Mouse (Mus musculus) macrophage (primary cell): ENCODE data around the gene Zfp64. TPM values are rescaled to one million over a fixed set of nuclear protein-coding genes. Genes with fewer than 3 reads are reported as not detected.

Experiments used
- H3K27ac ChIP-seq: fragments of 350-480 bp; formaldehyde crosslinking; 2 replicates; pipeline ENCODE4 v1.9.0; 2021
- H3K36me3 ChIP-seq: fragments of 350-480 bp; formaldehyde crosslinking; 2 replicates; pipeline ENCODE4 v1.9.0; 2021; ENCODE audit errors: inconsistent target
- H3K4me3 ChIP-seq: fragments of 350-480 bp; formaldehyde crosslinking; 2 replicates; pipeline ENCODE4 v1.9.0; 2021; ENCODE audit errors: inconsistent target
- H3K79me2 ChIP-seq: fragments of 350-480 bp; formaldehyde crosslinking; 2 replicates; pipeline ENCODE4 v1.9.0; 2021; ENCODE audit errors: inconsistent target
- WGBS: methylation state at CpG from one replicate; pipeline ENCODE4 v1.1.7; 2026; ENCODE audit warnings: inconsistent platforms; ENCODE audit not compliant: missing documents; 5-methylcytosine and 5-hydroxymethylcytosine counted together
- polyA plus RNA-seq: library from polyadenylated mRNA; stranded (reverse); fragments of 250-400 nt; gene quantifications from 3 replicates; pipeline ENCODE4 v1.2.4, GENCODE M21; 2018; ENCODE audit warnings: inconsistent platforms

Gene Zfp64
- polyA plus RNA-seq, 1 experiment from 2014 or later: 10.5 TPM

GRCm38 (mm10) chr2:168931686-168932085, 23.7 kb downstream of the Zfp64 start:
- Histone ChIP-seq H3K36me3 (peaks cover 48% of the 10 kb centered on the region; the same call in 1 of the 2 replicates), H3K27ac (no peak overlapping the region), H3K4me3 (no peak overlapping the region), H3K79me2 (no peaks in the 10 kb centered on the region)
- WGBS: 98% methylated on average over 14 of the region's 14 CpGs

- WGBS: 28% methylated on average over 10 of the region's 10 CpGs
- Histone ChIP-seq H3K4me3 (no peak overlapping the region), H3K79me2 (no peaks in the 10 kb centered on the region), H3K27ac (no peak overlapping the region), H3K36me3 (peaks cover 50% of the 10 kb centered on the region)
Observed at GRCm38 (mm10) chr2:168929691-168930090, 25.7 kb downstream of the Zfp64 start.

GRCm38 (mm10) chr2:168927401-168927800, 28.0 kb downstream of the Zfp64 start:
- WGBS: 91% methylated on average over 7 of the region's 7 CpGs
- Histone ChIP-seq H3K79me2 (no peaks in the 10 kb centered on the region), H3K4me3 (no peak overlapping the region), H3K27ac (no peak overlapping the region), H3K36me3 (peaks cover 36% of the 10 kb centered on the region)

- WGBS: 94% methylated on average over 32 of the region's 37 CpGs
- no peak overlapping the region for H3K4me3 ChIP-seq
- no peaks in the 10 kb centered on the region for H3K79me2 ChIP-seq
- H3K36me3 ChIP-seq: peaks cover 26% of the 10 kb centered on the region
- no peak overlapping the region for H3K27ac ChIP-seq
Observed at GRCm38 (mm10) chr2:168926257-168926810, 29.1 kb downstream of the Zfp64 start.

GRCm38 (mm10) chr2:168923706-168924105, 31.7 kb downstream of the Zfp64 start:
- Histone ChIP-seq H3K79me2 (no peaks in the 10 kb centered on the region), H3K27ac (no peak overlapping the region), H3K36me3 (peaks cover 26% of the 10 kb centered on the region), H3K4me3 (no peak overlapping the region)
- 31% methylated on average over 9 of the region's 9 CpGs for WGBS

GRCm38 (mm10) chr2:168922466-168922865, 32.9 kb downstream of the Zfp64 start:
- 91% methylated on average over 5 of the region's 5 CpGs for WGBS
- no peaks in the 10 kb centered on the region for H3K79me2 ChIP-seq
- H3K27ac ChIP-seq: no peak overlapping the region
- H3K36me3 ChIP-seq: peaks cover 18% of the 10 kb centered on the region
- no peak overlapping the region for H3K4me3 ChIP-seq

- 94% methylated on average over 15 of the region's 15 CpGs for WGBS
- no peak overlapping the region for H3K4me3 ChIP-seq
Observed at GRCm38 (mm10) chr2:168920007-168920406, 35.4 kb downstream of the Zfp64 start.

GRCm38 (mm10) chr2:168912901-168913721, 42.3 kb downstream of the Zfp64 start:
- no peaks in the 10 kb centered on the region for H3K79me2 ChIP-seq
- no peaks in the 10 kb centered on the region for H3K36me3 ChIP-seq
- WGBS: 3% methylated on average over 31 of the region's 31 CpGs
- no peak overlapping the region for H3K27ac ChIP-seq
- H3K4me3 ChIP-seq: no peak overlapping the region

More at GRCm38 (mm10) chr2:168920007-168920406, 35.4 kb downstream of the Zfp64 start:
- Histone ChIP-seq H3K79me2 (no peaks in the 10 kb centered on the region), H3K27ac (no peak overlapping the region), H3K36me3 (no peaks in the 10 kb centered on the region)

GRCm38 (mm10) chr2:168912051-168912891, 43.1 kb downstream of the Zfp64 start:
- H3K27ac ChIP-seq: no peak overlapping the region
- H3K36me3 ChIP-seq: no peaks in the 10 kb centered on the region
- WGBS: under 1% methylated on average over 70 of the region's 70 CpGs
- H3K79me2 ChIP-seq: no peaks in the 10 kb centered on the region
- no peak overlapping the region for H3K4me3 ChIP-seq

GRCm38 (mm10) chr2:168911527-168911926, 43.9 kb downstream of the Zfp64 start:
- no peaks in the 10 kb centered on the region for H3K36me3 ChIP-seq
- H3K27ac ChIP-seq: no peak overlapping the region
- H3K4me3 ChIP-seq: no peak overlapping the region
- 15% methylated on average over 19 of the region's 19 CpGs for WGBS
- no peaks in the 10 kb centered on the region for H3K79me2 ChIP-seq

- H3K79me2 ChIP-seq: no peaks in the 10 kb centered on the region
- WGBS: 67% methylated on average over 11 of the region's 11 CpGs
- no peak overlapping the region for H3K4me3 ChIP-seq
- no peaks in the 10 kb centered on the region for H3K36me3 ChIP-seq
- no peak overlapping the region for H3K27ac ChIP-seq
Observed at GRCm38 (mm10) chr2:168906022-168906421, 49.4 kb downstream of the Zfp64 start.

GRCm38 (mm10) chr2:168904846-168905245, 50.5 kb downstream of the Zfp64 start:
- H3K4me3 ChIP-seq: no peak overlapping the region
- no peaks in the 10 kb centered on the region for H3K79me2 ChIP-seq
- H3K27ac ChIP-seq: no peak overlapping the region
- no peaks in the 10 kb centered on the region for H3K36me3 ChIP-seq
- WGBS: 81% methylated on average over 3 of the region's 3 CpGs

GRCm38 (mm10) chr2:168904188-168904587, 51.2 kb downstream of the Zfp64 start:
- WGBS: 23% methylated on average over 9 of the region's 9 CpGs

GRCm38 (mm10) chr2:168902634-168903033, 52.8 kb downstream of the Zfp64 start:
- Histone ChIP-seq H3K4me3 (no peak overlapping the region), H3K79me2 (no peaks in the 10 kb centered on the region), H3K36me3 (no peaks in the 10 kb centered on the region), H3K27ac (no peak overlapping the region)
- 7% methylated on average over 8 of the region's 8 CpGs for WGBS

More at GRCm38 (mm10) chr2:168904188-168904587, 51.2 kb downstream of the Zfp64 start:
- no peak overlapping the region for H3K27ac ChIP-seq
- H3K36me3 ChIP-seq: no peaks in the 10 kb centered on the region
- H3K79me2 ChIP-seq: no peaks in the 10 kb centered on the region
- no peak overlapping the region for H3K4me3 ChIP-seq
